Comparison of ENCODE assay signal across 8 mouse cellular contexts in the genomic region with DNA sequence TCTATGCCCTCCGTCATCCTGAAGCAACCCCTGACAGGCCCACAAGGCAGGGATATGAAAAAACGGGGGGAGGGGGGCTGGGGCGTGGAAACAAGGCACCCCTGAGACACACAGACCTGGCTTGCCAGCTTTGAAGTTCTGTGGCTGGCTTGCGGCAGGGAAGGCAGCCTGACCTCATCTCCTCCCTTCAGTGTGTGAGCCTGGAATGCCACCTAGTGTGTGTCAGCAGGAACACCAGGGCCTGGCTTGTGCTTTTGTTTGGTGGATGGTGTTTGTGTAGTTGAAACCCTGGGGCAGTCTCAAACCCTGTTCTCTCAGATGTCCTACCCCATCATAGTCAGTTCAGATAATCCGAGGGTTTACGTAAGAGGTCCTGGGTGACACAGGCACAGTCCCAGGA.
A peak's percentile ranks its signal among the peaks of the same experiment; 100 is the strongest.
DNase-seq lines count a peak whose midpoint lies in the region; ATAC-seq and TF ChIP-seq lines count a peak whose summit lies in the region.

No protein-coding gene starts in this region.

- peak; percentile 77 for DNase-seq in 3T3-L1 (ENCODE audit: low read depth, low spot score)
- DNase-seq in adrenal gland, postnatal 10 days = peak; percentile 76
- peak; percentile 93 for DNase-seq in embryonic facial prominence, embryonic 14.5 days (ENCODE audit: low spot score)
- peak; percentile 85 for DNase-seq in kidney, postnatal 0 days (ENCODE audit: low spot score)
- no peak for DNase-seq in liver, embryonic 14.5 days (ENCODE audit: low read depth in 3 of 3, low spot score in 3 of 3)
- peak; percentile 50 for DNase-seq in ovary, postnatal 14 days (ENCODE audit: low spot score)
- peak; percentile 37 for DNase-seq in urinary bladder, adult 2 months (ENCODE audit: low spot score)

- H3K27me3 ChIP-seq in embryonic facial prominence, embryonic 14.5 days (replicated peaks; ENCODE audit: control insufficient read depth, insufficient read depth, low read length) = no peaks in the 10 kb centered on the region
- H3K27me3 ChIP-seq in heart, embryonic 12.5 days (replicated peaks) = peaks cover 5% of the 10 kb centered on the region; the same call in 1 of the 2 replicates
- H3K27me3 ChIP-seq in kidney, postnatal 0 days (ENCODE audit: insufficient read depth, low read length) = no peaks in the 10 kb centered on the region
- H3K27me3 ChIP-seq in liver, embryonic 14.5 days (ENCODE audit: control insufficient read depth, insufficient read depth, low read length) = no peaks in the 10 kb centered on the region

- no peak overlapping the region for H3K4me3 ChIP-seq in embryonic facial prominence, embryonic 14.5 days (ENCODE audit: low read depth, low read length)
- no peak overlapping the region for H3K4me3 ChIP-seq in heart, embryonic 12.5 days
- no peak overlapping the region for H3K4me3 ChIP-seq in kidney, postnatal 0 days (replicated peaks; ENCODE audit: low read depth, low read length)
- no peak overlapping the region for H3K4me3 ChIP-seq in liver, embryonic 14.5 days (ENCODE audit: insufficient read depth in 1 of 2, low read depth in 2 of 2, low read length in 2 of 2)

- no peak for TF ChIP-seq EP300 in liver, embryonic 14.5 days (IDR thresholded peaks at IDR 0.05; ENCODE audit: low read depth)

- H3K4me2 ChIP-seq in embryonic facial prominence, embryonic 14.5 days (ENCODE audit: low read depth, low read length) = no peak overlapping the region
- no peak overlapping the region for H3K4me2 ChIP-seq in heart, embryonic 12.5 days
- no peak overlapping the region for H3K4me2 ChIP-seq in kidney, postnatal 0 days (ENCODE audit: low read length)
- no peak overlapping the region for H3K4me2 ChIP-seq in liver, embryonic 14.5 days (ENCODE audit: low read depth)

- 14% methylated on average over 6 of the region's 6 CpGs for WGBS in embryonic facial prominence, embryonic 14.5 days
- WGBS in heart, embryonic 12.5 days = 17% methylated on average over 6 of the region's 6 CpGs
- WGBS in kidney, postnatal 0 days = 27% methylated on average over 6 of the region's 6 CpGs
- WGBS in liver, embryonic 14.5 days (ENCODE audit: insufficient replicate concordance) = 24% methylated on average over 6 of the region's 6 CpGs

- no peaks in the 10 kb centered on the region for H3K36me3 ChIP-seq in embryonic facial prominence, embryonic 14.5 days (ENCODE audit: control insufficient read depth, insufficient read depth, low read length)
- H3K36me3 ChIP-seq in heart, embryonic 12.5 days = no peaks in the 10 kb centered on the region
- H3K36me3 ChIP-seq in kidney, postnatal 0 days (ENCODE audit: insufficient read depth, low read length) = no peaks in the 10 kb centered on the region
- H3K36me3 ChIP-seq in liver, embryonic 14.5 days (replicated peaks; ENCODE audit: control insufficient read depth, insufficient read depth, low read depth) = no peaks in the 10 kb centered on the region

- ATAC-seq in embryonic facial prominence, embryonic 14.5 days (ENCODE audit: low read depth) = peak; percentile 89
- ATAC-seq in heart, embryonic 12.5 days (ENCODE audit: insufficient number of reproducible peaks, low FRiP score) = 0 out of 2 replicates have a peak, but pooled peaks have one; percentile 39
- peak; percentile 76; the same call in 1 of the 2 replicates for ATAC-seq in kidney, postnatal 0 days (replicated peaks; ENCODE audit: low FRiP score, low read depth)
- no peak for ATAC-seq in liver, embryonic 14.5 days (ENCODE audit: insufficient read depth)

- H3K9me3 ChIP-seq in embryonic facial prominence, embryonic 14.5 days (ENCODE audit: control insufficient read depth, low read length) = no peaks in the 10 kb centered on the region
- no peaks in the 10 kb centered on the region for H3K9me3 ChIP-seq in heart, embryonic 12.5 days (replicated peaks)
- no peaks in the 10 kb centered on the region for H3K9me3 ChIP-seq in kidney, postnatal 0 days (replicated peaks; ENCODE audit: low read length)
- no peaks in the 10 kb centered on the region for H3K9me3 ChIP-seq in liver, embryonic 14.5 days (ENCODE audit: control insufficient read depth, low read length)

- no peak overlapping the region for H3K9ac ChIP-seq in embryonic facial prominence, embryonic 14.5 days (ENCODE audit: low read depth, low read length)
- no peak overlapping the region for H3K9ac ChIP-seq in heart, embryonic 12.5 days
- H3K9ac ChIP-seq in kidney, postnatal 0 days (ENCODE audit: low read depth, low read length) = no peak overlapping the region
- H3K9ac ChIP-seq in liver, embryonic 14.5 days (replicated peaks) = no peak overlapping the region

- peak; percentile 96 for TF ChIP-seq CTCF in kidney, postnatal 0 days (IDR thresholded peaks at IDR 0.05; ENCODE audit: low read depth)
- TF ChIP-seq CTCF in liver, embryonic 14.5 days (IDR thresholded peaks at IDR 0.05; ENCODE audit: low read depth) = peak; percentile 78

- H3K4me1 ChIP-seq in embryonic facial prominence, embryonic 14.5 days (ENCODE audit: control insufficient read depth, insufficient read depth, low read length) = 0 out of 2 replicates have a peak, but pooled peaks cover 3% of the 10 kb centered on the region
- H3K4me1 ChIP-seq in heart, embryonic 12.5 days (replicated peaks) = peaks cover 7% of the 10 kb centered on the region
- no peaks in the 10 kb centered on the region for H3K4me1 ChIP-seq in kidney, postnatal 0 days (replicated peaks; ENCODE audit: insufficient read depth, low read length)
- no peaks in the 10 kb centered on the region for H3K4me1 ChIP-seq in liver, embryonic 14.5 days (replicated peaks; ENCODE audit: control insufficient read depth in 2 of 2, insufficient read depth in 2 of 2, low read length in 1 of 2)

- no peak overlapping the region for H3K27ac ChIP-seq in embryonic facial prominence, embryonic 14.5 days (replicated peaks; ENCODE audit: low read depth, low read length)
- H3K27ac ChIP-seq in heart, embryonic 12.5 days (ENCODE audit: poor library complexity, severe bottlenecking) = no peak overlapping the region
- no peak overlapping the region for H3K27ac ChIP-seq in kidney, postnatal 0 days
- H3K27ac ChIP-seq in liver, embryonic 14.5 days = no peak overlapping the region

Comparison
In these comparisons a context has a peak if more than half of its experiments do, and no peak if none do; other contexts are left out.
1. DNase-seq: peak in 3T3-L1 (single experiment), adrenal gland, postnatal 10 days (single experiment), embryonic facial prominence, embryonic 14.5 days (single experiment), kidney, postnatal 0 days (single experiment), ovary, postnatal 14 days (single experiment) and urinary bladder, adult 2 months (single experiment); none in liver, embryonic 14.5 days (0 of 3).